Mouse (Mus musculus): ENCODE measurements around the gene Far2.

Far2 gene

DNA sequence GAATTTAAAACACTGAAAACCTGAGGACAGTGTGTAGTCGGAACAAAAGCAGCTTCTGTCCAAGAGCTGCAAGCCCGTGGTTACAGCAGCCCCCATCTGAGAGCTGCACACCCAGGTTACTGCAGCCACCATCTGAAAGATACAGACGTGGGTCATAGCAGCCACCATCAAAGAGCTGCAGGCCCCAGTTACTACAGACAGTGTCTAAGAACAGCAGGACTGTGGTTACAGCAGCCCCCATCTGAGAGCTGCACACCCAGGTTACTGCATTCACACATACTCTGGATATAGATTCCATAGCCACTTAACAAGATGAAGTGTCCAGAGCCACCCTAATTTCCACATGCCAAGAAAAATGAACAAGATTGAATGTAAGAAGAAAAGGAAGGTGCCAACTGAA lies 180.5 kb downstream of the Far2 start:
- no peak for DNase-seq

Data from lung, postnatal 10 days (tissue).